Mouse (Mus musculus): Measurements from ENCODE around the gene H2-Ke6. TPM values are rescaled to one million over a fixed set of nuclear protein-coding genes. Genes with fewer than 3 reads are reported as not detected.

Gene H2-Ke6
- polyA plus RNA-seq, 1 experiment: 75.8 TPM

- WGBS: 44% methylated on average over 6 of the region's 6 CpGs
These were observed 48.3 kb downstream of the H2-Ke6 start for GRCm38 (mm10) chr17:33979512-33980050.

GRCm38 (mm10) chr17:33978631-33979031 lies 49.2 kb downstream of the H2-Ke6 start:
- Histone ChIP-seq H3K27me3 (ENCODE audit: control insufficient read depth, insufficient read depth, low read length) (no peaks in the 10 kb centered on the region), H3K4me3 (ENCODE audit: low read depth, low read length) (peak overlapping the region; percentile 79), H3K4me1 (ENCODE audit: control insufficient read depth, insufficient read depth, insufficient read length, low read length) (peaks cover 26% of the 10 kb centered on the region), H3K36me3 (ENCODE audit: control insufficient read depth, insufficient read depth, low read length) (no peaks in the 10 kb centered on the region), H3K27ac (ENCODE audit: insufficient read depth, low read depth, low read length) (peak overlapping the region; percentile 87)
- TF ChIP-seq POLR2A (IDR thresholded peaks at IDR 0.05; ENCODE audit: low read depth, low read length) (peak; percentile 82), CTCF (IDR thresholded peaks at IDR 0.05; ENCODE audit: extremely low read depth, insufficient read length, insufficient replicate concordance, low read depth, low read length) (no peak)
- WGBS: under 1% methylated on average over 17 of the region's 17 CpGs

More at GRCm38 (mm10) chr17:33979512-33980050, 48.3 kb downstream of the H2-Ke6 start:
- Histone ChIP-seq H3K4me1 (ENCODE audit: control insufficient read depth, insufficient read depth, insufficient read length, low read length) (peaks cover 26% of the 10 kb centered on the region), H3K27ac (ENCODE audit: insufficient read depth, low read depth, low read length) (peak overlapping the region; percentile 87), H3K36me3 (ENCODE audit: control insufficient read depth, insufficient read depth, low read length) (no peaks in the 10 kb centered on the region), H3K4me3 (ENCODE audit: low read depth, low read length) (no peak overlapping the region), H3K27me3 (ENCODE audit: control insufficient read depth, insufficient read depth, low read length) (no peaks in the 10 kb centered on the region)
- TF ChIP-seq CTCF (IDR thresholded peaks at IDR 0.05; ENCODE audit: extremely low read depth, insufficient read length, insufficient replicate concordance, low read depth, low read length) (no peak), POLR2A (IDR thresholded peaks at IDR 0.05; ENCODE audit: low read depth, low read length) (no peak)

DNA sequence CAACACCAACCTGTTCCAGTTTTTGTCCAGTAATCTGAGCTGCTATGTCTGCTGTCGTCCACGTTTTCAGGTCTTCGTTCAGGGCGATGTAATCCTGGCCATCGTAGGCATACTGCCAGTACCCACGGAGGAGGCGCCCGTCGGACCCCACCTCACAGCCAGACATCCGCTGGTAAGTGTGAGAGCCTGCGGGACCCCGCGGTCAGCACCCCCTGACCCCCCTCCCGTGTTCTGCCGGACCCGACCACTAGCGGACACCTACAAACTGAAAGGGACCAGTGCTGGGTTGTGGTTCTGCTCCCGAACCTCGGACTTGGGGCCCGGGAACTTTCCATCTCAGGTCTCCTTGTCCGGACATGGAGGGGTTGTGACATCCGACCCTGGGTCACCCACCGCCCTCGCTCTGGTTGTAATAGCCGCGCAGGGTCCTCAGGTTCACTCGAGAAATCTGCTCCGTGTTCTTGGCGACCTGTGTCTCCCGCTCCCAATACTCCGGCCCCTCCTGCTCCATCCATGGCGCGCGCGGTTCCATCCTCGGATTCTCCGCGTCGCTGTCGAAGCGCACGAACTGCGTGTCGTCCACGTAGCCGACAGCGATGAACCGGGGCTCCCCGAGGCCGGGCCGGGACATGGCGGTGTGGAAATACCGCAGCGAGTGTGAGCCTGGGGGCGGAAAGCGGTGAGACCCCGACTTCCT lies 49.9 kb downstream of the H2-Ke6 start:
- TF ChIP-seq POLR2A (IDR thresholded peaks at IDR 0.05; ENCODE audit: low read depth, low read length) (no peak), CTCF (IDR thresholded peaks at IDR 0.05; ENCODE audit: extremely low read depth, insufficient read length, insufficient replicate concordance, low read depth, low read length) (no peak)
- Histone ChIP-seq H3K27me3 (ENCODE audit: control insufficient read depth, insufficient read depth, low read length) (no peaks in the 10 kb centered on the region), H3K36me3 (ENCODE audit: control insufficient read depth, insufficient read depth, low read length) (no peaks in the 10 kb centered on the region), H3K27ac (ENCODE audit: insufficient read depth, low read depth, low read length) (peak overlapping the region; percentile 27), H3K4me3 (ENCODE audit: low read depth, low read length) (peak overlapping the region; percentile 79), H3K4me1 (ENCODE audit: control insufficient read depth, insufficient read depth, insufficient read length, low read length) (peaks cover 26% of the 10 kb centered on the region)
- WGBS: 3% methylated on average over 57 of the region's 57 CpGs

Other genes with a start within 250 kb of the H2-Ke6 start
- gene Angptl4, start 246.2 kb downstream of the H2-Ke6 start, polyA plus RNA-seq (2012; rRNA removed): 14.7 and 57.3 TPM in 2 replicates
- gene Kank3, start 217.5 kb downstream of the H2-Ke6 start, polyA plus RNA-seq (2012; rRNA removed): 20.6 and 21.1 TPM in 2 replicates
- gene Rps28, start 203.5 kb downstream of the H2-Ke6 start, polyA plus RNA-seq (2012; rRNA removed): 296 and 444 TPM in 2 replicates
- gene Ndufa7, start 203.5 kb downstream of the H2-Ke6 start, polyA plus RNA-seq (2012; rRNA removed): 337 and 417 TPM in 2 replicates
- gene Cd320, start 185.0 kb downstream of the H2-Ke6 start, polyA plus RNA-seq (2012; rRNA removed): 14.9 and 22.1 TPM in 2 replicates
- gene Gm7029, start 154.2 kb downstream of the H2-Ke6 start, polyA plus RNA-seq (2012; rRNA removed): not detected in 2 replicates
- gene Kifc1, start 137.4 kb downstream of the H2-Ke6 start, polyA plus RNA-seq (2012; rRNA removed): 3.9 and 7.5 TPM in 2 replicates
- not detected in 2 replicates for gene Platr17, start 122.9 kb downstream of the H2-Ke6 start, polyA plus RNA-seq (2012; rRNA removed)
- gene Daxx, start 118.6 kb downstream of the H2-Ke6 start, polyA plus RNA-seq (2012; rRNA removed): 20.7 and 48.6 TPM in 2 replicates
- 151 and 367 TPM in 2 replicates for gene Tapbp, start 112.2 kb downstream of the H2-Ke6 start, polyA plus RNA-seq (2012; rRNA removed)
- 64.1 and 134 TPM in 2 replicates for gene Zbtb22, start 112.2 kb downstream of the H2-Ke6 start, polyA plus RNA-seq (2012; rRNA removed)
- 45.3 and 60.7 TPM in 2 replicates for gene Rgl2, start 98.5 kb downstream of the H2-Ke6 start, polyA plus RNA-seq (2012; rRNA removed)
- gene Pfdn6, start 87.7 kb downstream of the H2-Ke6 start, polyA plus RNA-seq (2012; rRNA removed): 9.3 and 19.4 TPM in 2 replicates
- gene Wdr46, start 87.4 kb downstream of the H2-Ke6 start, polyA plus RNA-seq (2012; rRNA removed): 10.0 and 12.4 TPM in 2 replicates
- 14.8 and 24.6 TPM in 2 replicates for gene B3galt4, start 76.6 kb downstream of the H2-Ke6 start, polyA plus RNA-seq (2012; rRNA removed)
- 28.4 and 52.3 TPM in 2 replicates for gene Vps52, start 72.2 kb downstream of the H2-Ke6 start, polyA plus RNA-seq (2012; rRNA removed)
- 509 and 766 TPM in 2 replicates for gene Rps18, start 72.1 kb downstream of the H2-Ke6 start, polyA plus RNA-seq (2012; rRNA removed)
- 2,533 and 6,705 TPM in 2 replicates for gene H2-K1, start 27.7 kb downstream of the H2-Ke6 start, polyA plus RNA-seq (2012; rRNA removed)
- gene Ring1, start 3.4 kb downstream of the H2-Ke6 start, polyA plus RNA-seq (2012; rRNA removed): 15.5 and 29.9 TPM in 2 replicates
- gene Slc39a7, start 3.6 kb upstream of the H2-Ke6 start, polyA plus RNA-seq (2012; rRNA removed): 81.5 and 119 TPM in 2 replicates
- gene Rxrb, start 3.8 kb upstream of the H2-Ke6 start, polyA plus RNA-seq (2012; rRNA removed): 26.3 and 64.2 TPM in 2 replicates
- gene Col11a2, start 11.4 kb upstream of the H2-Ke6 start, polyA plus RNA-seq (2012; rRNA removed): 0.90 and 2.4 TPM in 2 replicates
- gene H2-Oa, start 64.3 kb upstream of the H2-Ke6 start, polyA plus RNA-seq (2012; rRNA removed): 7.2 and 16.6 TPM in 2 replicates
- gene H2-DMa, start 91.5 kb upstream of the H2-Ke6 start, polyA plus RNA-seq (2012; rRNA removed): 35.4 and 169 TPM in 2 replicates
- 41.2 and 73.1 TPM in 2 replicates for gene Brd2, start 94.6 kb upstream of the H2-Ke6 start, polyA plus RNA-seq (2012; rRNA removed)
- 12.7 and 25.4 TPM in 2 replicates for gene H2-DMb2, start 115.2 kb upstream of the H2-Ke6 start, polyA plus RNA-seq (2012; rRNA removed)
- 39.0 and 281 TPM in 2 replicates for gene H2-DMb1, start 125.0 kb upstream of the H2-Ke6 start, polyA plus RNA-seq (2012; rRNA removed)
- gene Tap1, start 159.5 kb upstream of the H2-Ke6 start, polyA plus RNA-seq (2012; rRNA removed): 35.1 and 100 TPM in 2 replicates
- gene Psmb9, start 159.7 kb upstream of the H2-Ke6 start, polyA plus RNA-seq (2012; rRNA removed): 112 and 204 TPM in 2 replicates
- 135 and 293 TPM in 2 replicates for gene Psmb8, start 169.7 kb upstream of the H2-Ke6 start, polyA plus RNA-seq (2012; rRNA removed)
- gene Tap2, start 175.5 kb upstream of the H2-Ke6 start, polyA plus RNA-seq (2012; rRNA removed): 30.4 and 66.1 TPM in 2 replicates
- gene H2-Ob, start 210.8 kb upstream of the H2-Ke6 start, polyA plus RNA-seq (2012; rRNA removed): 5.3 and 13.7 TPM in 2 replicates
- 860 and 5,426 TPM in 2 replicates for gene H2-Ab1, start 229.6 kb upstream of the H2-Ke6 start, polyA plus RNA-seq (2012; rRNA removed)

Measured in small intestine, adult 2 months (tissue).